Mouse (Mus musculus) natural killer cell, adult 2 months (primary cell): ENCODE data around the gene Hnrnpab.
"Not testable (repeated sequence)": the region's sequence is repeated elsewhere in the genome, so short reads cannot be mapped to it uniquely, and the experiment has no call there.

ENCODE experiments used
- DNase-seq, 2 experiments: peaks; one replicate each; pipeline ENCODE4 v3.0.0; 2022; ENCODE audit warnings: low spot score in 2 of 2

The Hnrnpab gene

GRCm38 (mm10) chr11:51635127-51635524 is 28.5 kb upstream of the Hnrnpab start:
- DNase-seq: no peak

DNA sequence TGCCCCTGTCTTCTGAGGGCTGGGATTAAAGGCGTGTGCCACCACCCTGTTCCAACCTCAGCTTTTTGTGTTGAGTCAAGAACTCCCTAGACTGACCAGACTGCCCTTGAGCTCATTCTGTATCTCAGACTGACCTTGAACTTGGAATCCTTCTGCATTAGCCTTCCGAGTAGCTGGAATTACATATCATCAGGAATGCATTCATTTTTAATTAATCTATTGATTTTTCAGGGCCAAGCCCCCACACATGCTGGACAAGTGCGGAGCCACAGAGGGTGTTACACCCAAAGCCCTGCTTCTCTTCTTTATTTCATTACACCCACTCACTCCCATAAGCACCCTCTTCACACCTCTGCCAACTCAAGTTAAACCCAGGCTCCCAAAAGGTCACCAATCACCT is 27.1 kb upstream of the Hnrnpab start:
- DNase-seq: no peak

GRCm38 (mm10) chr11:51633200-51633599 is 26.6 kb upstream of the Hnrnpab start:
- peak in 1 of 2 experiments; percentile 22 for DNase-seq

DNA sequence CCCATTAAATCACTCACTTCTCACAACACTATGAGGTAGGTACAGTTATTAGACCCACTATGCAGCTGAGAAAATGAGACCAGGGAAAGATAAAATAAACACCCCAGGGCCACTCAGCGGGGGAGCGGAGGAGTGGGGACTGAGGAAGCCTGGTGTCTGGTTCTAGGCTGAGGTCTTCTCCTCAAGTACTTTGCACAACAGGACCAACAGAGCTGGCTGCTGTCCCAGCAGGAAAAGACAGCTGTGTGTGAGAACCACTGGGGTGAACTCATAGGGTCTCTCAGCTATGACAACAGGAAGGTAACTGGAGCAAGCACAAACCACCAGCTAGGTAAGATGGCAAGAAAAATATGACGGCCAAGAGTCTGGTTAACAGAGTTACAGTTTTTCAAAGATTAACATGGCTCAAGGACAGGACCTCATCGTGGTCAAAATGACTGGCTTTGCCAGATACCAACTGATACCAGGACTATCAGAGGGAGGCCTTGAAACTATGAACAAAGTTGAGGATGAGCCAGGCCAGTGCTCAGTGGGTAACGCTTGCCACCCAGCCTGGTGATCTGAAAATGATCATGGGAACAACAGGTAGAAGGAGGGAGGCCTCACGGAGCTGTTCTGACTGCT is 25.6 kb upstream of the Hnrnpab start:
- no peak for DNase-seq

GRCm38 (mm10) chr11:51629651-51630314 is 23.1 kb upstream of the Hnrnpab start:
- DNase-seq: no peak

DNA sequence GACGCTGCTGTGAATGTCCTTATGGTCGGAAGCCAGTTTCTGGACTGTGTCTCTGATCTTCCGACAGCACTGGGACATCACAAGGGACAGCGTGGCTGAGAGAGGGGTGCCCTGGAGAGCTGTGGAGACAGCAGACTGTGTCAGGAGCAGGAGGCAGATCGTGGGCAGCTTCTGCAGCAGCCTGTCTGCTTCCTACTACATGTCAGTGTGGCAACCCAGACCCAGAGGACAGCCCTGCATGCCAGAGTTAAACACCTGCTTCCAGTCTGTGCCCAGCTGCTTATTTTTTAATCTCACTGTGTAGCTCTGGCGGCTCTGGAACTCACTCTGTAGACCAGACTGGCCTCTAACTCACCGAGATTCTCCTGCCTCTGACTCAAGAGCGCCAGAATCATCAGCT is 21.3 kb upstream of the Hnrnpab start:
- DNase-seq: no peak

DNA sequence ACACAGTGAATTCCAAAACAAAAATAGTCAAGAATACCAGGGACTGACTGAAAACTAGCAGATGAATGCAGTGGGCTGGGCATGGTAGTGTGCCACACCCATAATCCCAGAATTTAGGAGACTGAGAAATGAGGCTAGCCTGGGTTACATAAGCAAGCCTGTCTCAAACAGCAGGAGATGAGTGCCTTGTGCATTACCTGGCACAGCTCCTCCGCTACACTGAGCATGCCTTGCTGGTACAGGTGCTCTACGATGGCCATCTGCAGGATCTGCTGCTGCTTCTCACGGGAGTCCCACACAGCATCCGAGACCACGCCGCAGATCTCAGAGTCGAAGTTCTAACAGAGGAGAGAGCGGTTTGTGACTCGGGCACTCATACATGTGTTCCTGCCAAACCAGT is 20.8 kb upstream of the Hnrnpab start:
- no peak for DNase-seq

- no peak for DNase-seq
These were observed 18.7 kb upstream of the Hnrnpab start for GRCm38 (mm10) chr11:51625187-51625820.

GRCm38 (mm10) chr11:51622971-51623491 is 16.4 kb upstream of the Hnrnpab start:
- no peak for DNase-seq

- DNase-seq: no peak
These were observed 15.1 kb upstream of the Hnrnpab start for GRCm38 (mm10) chr11:51621776-51622175.

- no peak for DNase-seq
These were observed 13.4 kb upstream of the Hnrnpab start for GRCm38 (mm10) chr11:51620084-51620483.

GRCm38 (mm10) chr11:51619409-51620060 is 12.9 kb upstream of the Hnrnpab start, which contains the start of gene Nhp2:
Gene Nhp2 (plus strand): TSS chr11:51619735.
- peak; percentile 85 to 90 for DNase-seq

- DNase-seq: no peak
These were observed 12.3 kb upstream of the Hnrnpab start for GRCm38 (mm10) chr11:51618894-51619408.

- DNase-seq: peak; percentile 61 to 76
These were observed 11.0 kb upstream of the Hnrnpab start for GRCm38 (mm10) chr11:51617693-51618092.

DNA sequence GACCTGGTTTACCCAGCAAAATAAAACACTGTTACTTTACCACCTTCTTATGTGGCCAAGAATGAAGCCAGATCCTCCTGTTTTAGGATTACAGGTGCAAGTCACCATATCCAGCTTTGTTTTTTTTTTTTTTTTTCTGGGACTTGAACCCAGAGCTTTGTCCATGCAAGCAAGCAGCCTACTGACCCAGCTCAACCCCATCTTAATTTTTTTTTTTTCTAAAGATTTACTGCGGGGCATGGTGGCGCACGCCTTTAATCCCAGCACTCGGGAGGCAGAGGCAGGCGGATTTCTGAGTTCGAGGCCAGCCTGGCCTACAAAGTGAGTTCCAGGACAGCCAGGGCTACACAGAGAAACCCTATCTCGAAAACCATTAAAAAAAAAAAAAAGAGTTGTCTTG is 9.5 kb upstream of the Hnrnpab start:
- not testable (repeated sequence) for DNase-seq

DNA sequence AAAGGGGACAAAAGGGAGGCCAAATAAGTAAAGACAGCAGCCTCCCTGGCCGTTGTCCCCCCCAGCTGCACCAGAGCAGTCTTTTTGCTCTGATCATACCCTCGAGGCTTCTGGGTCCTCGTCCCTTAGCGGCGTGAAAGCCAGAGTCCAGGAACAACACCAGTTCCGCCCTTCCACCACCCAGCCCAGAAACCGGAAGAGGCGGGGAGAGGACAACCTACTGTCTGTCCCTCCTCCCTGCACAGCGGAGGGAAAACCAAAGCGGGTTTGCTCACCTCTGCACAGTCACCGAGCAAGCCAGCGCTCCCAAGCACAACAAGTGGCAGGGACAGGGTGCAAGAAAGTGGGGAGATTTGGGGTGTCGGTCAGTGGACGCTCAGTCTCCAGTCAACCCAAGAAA is 9.0 kb upstream of the Hnrnpab start:
- DNase-seq: peak; percentile 56 to 58

DNA sequence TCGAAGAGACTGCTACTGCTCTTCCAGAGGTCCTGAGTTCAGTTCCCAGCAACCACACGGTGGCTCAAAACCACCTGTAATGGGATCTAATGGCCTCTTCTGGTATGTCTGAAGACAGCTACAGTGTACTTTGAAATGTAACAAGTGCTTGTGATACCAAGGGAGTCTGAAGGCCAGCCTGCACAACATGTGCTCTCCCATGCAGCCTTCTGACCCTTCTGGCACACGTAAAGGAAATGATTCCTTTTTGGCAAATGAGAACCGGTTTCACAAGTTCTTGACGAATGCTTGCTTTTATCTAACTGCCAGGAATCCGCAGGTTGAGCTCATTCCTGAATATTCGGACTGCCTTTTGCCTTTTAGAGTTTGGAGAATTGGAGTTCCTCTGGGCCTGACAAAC is 8.5 kb upstream of the Hnrnpab start:
- DNase-seq: no peak

DNA sequence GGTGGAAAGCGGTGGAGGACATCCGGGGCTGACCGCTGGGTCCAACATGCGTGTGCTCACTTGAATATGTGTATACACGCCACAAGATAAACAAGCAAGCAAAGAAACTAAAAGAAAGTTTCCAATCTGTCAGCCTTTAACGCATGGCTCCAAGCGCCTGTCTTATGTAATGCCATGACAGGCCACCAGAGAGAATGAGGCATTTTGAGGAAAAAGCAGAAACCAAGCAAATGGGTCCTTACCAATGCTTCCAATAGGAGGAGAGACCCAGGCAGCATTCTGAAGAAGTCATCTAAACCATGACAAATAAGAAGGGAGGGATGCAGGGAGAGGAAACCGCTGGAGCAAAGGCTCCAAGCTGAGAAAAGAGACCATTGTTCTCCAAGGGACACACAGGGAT is 7.6 kb upstream of the Hnrnpab start:
- DNase-seq: no peak

- not testable (repeated sequence) for DNase-seq
These were observed 3.3 kb upstream of the Hnrnpab start for GRCm38 (mm10) chr11:51609940-51610339.

- DNase-seq: no peak
These were observed 2.7 kb upstream of the Hnrnpab start for GRCm38 (mm10) chr11:51609266-51609909.

- no peak for DNase-seq
These were observed 570 bp upstream of the Hnrnpab start for GRCm38 (mm10) chr11:51607096-51607738.
